Mouse (Mus musculus) Patski (cell line): ENCODE data around the gene Med18. TPM values are rescaled to one million over a fixed set of nuclear protein-coding genes. Genes with fewer than 3 reads are reported as not detected.

Source experiments
- ATAC-seq: fragments of 100-300 bp; one replicate; pipeline ENCODE4 v1.8.0; 2021
- CTCF ChIA-PET: fragments of 350-600 bp; sonication (Branson Sonifier 250); formaldehyde crosslinking; loops from one replicate; lab custom pipeline; 2022; ENCODE audit warnings: inconsistent platforms; lab: Charles Lee
- POLR2A ChIA-PET: fragments of 350-600 bp; sonication (Branson Sonifier 250); formaldehyde crosslinking; loops from one replicate; lab custom pipeline; 2022; ENCODE audit warnings: antibody characterized with exemption, inconsistent platforms; lab: Charles Lee
- DNase-seq: peaks from one replicate; pipeline ENCODE4 v3.0.0-alpha.2; 2011; ENCODE audit warnings: low read depth, low spot score
- H3K27me3 ChIP-seq: fragments of 371-371 bp; one replicate; pipeline ENCODE4 v1.5.1; 2021
- CTCF ChIP-seq: fragments of 100-300 bp; IDR thresholded peaks from one replicate; pipeline ENCODE4 v1.5.1; 2021
- in situ Hi-C: fragments of 300-500 bp; cut with MboI; formaldehyde crosslinking; loops from 3 replicates; pipeline ENCODE4 v1.11.1; 2018; ENCODE audit warnings: low pct_unique_long_range_greater_than_20kb, mixed read lengths
- polyA plus RNA-seq: library from polyadenylated mRNA; unstranded; gene quantifications from one replicate; pipeline ENCODE4 v1.2.3, GENCODE M21; 2021

Gene Med18
- polyA plus RNA-seq, 1 experiment from 2014 or later, result 6.3 TPM

DNA sequence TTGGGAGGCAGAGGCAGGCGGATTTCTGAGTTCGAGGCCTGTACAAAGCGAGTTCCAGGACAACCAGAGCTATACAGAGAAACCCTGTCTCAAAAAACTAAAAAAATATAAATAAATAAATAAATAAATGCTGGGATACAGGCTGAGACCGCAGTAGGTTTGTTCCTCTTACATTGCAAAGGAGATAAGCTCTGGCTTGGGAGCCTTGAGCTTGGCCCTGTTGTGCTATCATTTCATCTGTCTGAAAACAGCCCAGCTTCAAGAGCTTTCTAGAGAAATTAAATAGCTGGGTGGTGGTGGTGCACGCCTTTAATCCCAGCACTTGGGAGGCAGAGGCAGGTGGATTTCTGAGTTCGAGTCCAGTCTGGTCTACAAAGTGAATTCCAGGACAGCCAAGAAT, 37.9 kb upstream of the Med18 start:
- ChIA-PET POLR2A (no interaction called here), CTCF (no interaction called here)
- no peak for TF ChIP-seq CTCF
- ATAC-seq, result no peak
- in situ Hi-C loops, result no loop called here
- H3K27me3 ChIP-seq, result no peaks in the 10 kb centered on the region
- no peak for DNase-seq

DNA sequence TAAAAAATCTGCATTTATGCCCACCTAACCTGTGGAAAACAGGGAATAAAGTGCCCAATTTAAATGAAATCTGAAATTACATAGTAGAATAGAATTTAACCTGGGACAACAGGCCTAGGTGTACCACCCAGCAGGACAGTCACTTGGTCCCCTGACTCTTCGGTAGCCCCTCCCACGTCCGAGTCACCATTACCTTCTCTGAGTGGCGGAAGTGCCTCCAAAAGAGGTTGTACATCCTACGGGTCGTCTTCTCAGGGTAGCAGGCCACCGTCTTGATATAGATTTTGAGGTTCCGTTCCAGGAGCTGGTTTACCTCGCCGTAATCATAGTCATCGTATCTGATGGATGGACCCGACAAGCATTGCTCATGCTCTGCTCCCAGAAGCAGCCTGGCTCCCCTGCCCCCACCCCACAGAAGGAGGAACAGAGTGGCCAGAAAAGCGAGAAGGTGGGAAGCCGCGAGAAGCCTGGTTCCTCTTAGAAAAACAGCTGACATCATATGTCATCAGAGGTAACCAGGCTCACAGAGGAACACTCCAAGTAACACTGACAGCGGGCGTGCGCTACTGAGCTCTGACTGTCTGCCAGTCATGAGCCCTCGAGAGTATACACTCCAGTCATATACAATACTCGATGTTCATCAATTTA, 30.7 kb upstream of the Med18 start:
- CTCF ChIA-PET, result no interaction called here
- TF ChIP-seq CTCF, result no peak
- POLR2A ChIA-PET, result interaction anchor here (0.5 kb wide), 1 partner anchor 11 kb away, joined by 3 read pairs; no protein-coding TSS in a partner anchor
- in situ Hi-C loops, result no loop called here
- no peak for ATAC-seq
- no peaks in the 10 kb centered on the region for H3K27me3 ChIP-seq
- no peak for DNase-seq

DNA sequence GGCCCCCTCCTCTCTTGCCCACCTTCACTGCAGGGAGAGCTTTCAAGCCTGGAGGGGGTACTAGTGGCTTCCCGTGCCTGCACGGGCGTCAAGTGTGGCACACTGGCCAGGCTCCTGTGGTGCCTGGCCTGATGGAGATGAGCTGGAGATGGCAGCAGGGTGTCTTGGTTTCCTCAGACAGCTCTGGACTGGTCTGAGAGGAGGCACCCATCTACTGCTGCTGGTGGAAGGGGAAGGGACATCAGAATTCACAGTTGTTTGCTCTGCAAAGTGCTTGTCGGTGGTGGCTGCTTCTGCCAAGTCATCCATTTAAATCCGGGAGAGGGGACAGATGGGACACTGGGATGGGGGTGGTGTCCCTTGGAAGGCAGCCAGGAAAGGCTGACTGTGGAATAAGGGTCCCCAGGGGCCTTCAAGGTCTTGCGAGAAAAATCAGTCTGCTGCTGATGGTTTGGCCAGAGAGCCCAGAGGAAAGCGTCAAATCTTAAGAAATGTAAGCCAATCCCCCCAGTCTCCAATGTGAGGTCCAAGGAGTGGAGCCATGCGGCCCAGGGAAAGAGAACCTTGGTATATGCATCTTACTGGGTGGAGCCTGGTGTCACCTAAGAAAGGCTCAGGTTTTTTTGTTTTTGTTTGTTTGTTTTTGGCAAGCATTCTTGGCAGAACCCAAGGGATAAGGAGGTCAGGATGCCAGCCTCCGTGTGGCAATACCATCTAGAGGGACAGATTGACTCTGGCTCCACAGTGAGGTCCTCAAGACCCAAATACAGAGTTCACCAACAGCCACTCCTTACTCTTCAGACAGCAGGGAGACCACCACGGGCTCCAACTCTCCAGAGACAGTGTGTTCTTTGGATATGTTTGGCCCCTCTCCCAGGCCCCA, 28.7 kb upstream of the Med18 start:
- ATAC-seq (no peak), DNase-seq (no peak)
- POLR2A ChIA-PET, result no interaction called here
- TF ChIP-seq CTCF, result no peak
- no peaks in the 10 kb centered on the region for H3K27me3 ChIP-seq
- in situ Hi-C loops, result no loop called here
- CTCF ChIA-PET, result no interaction called here

DNA sequence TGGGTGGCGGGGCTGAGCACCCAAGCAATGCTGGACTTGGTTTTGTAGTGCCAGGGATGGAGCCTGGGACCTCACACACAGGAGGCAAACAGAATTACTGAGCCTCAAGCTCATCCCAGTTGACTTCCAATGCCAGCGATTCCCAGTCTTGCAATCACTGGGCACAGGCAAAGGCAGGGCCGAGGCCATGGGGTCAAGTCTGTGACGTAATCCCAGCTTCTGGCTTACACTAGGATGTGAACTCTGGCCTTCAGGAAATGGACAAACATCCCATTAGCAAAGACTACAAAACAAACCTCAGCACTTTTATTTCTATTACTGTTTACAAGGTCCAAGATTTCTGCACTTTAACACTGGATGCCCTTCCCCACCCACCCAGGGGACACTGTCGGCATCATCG, 28.0 kb upstream of the Med18 start:
- no peak for ATAC-seq
- TF ChIP-seq CTCF, result no peak
- in situ Hi-C loops, result no loop called here
- CTCF ChIA-PET, result no interaction called here
- no peak for DNase-seq
- H3K27me3 ChIP-seq, result no peaks in the 10 kb centered on the region
- POLR2A ChIA-PET, result no interaction called here

DNA sequence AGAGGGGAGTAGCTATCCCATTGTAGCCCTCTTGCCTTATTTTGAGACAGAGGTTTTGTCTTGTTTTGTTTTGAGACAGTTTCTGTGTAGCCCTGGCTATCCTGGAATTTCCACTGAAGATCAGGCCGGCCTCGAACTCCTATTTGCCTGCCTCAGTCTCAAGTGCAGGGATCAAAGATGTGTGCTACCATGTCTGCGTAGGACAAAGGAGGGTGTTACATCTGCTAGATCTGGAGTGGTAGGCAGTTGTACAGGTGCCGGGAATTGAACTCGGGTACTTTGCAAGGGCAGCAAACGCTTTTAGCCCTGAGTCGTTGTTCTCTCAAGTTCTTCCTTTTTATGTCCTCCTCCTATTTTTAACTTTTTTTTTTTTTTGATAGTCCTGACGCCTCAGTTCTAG, 27.3 kb upstream of the Med18 start:
- no peak for TF ChIP-seq CTCF
- no peaks in the 10 kb centered on the region for H3K27me3 ChIP-seq
- DNase-seq, result no peak
- POLR2A ChIA-PET, result no interaction called here
- no peak for ATAC-seq
- in situ Hi-C loops, result no loop called here
- CTCF ChIA-PET, result no interaction called here

DNA sequence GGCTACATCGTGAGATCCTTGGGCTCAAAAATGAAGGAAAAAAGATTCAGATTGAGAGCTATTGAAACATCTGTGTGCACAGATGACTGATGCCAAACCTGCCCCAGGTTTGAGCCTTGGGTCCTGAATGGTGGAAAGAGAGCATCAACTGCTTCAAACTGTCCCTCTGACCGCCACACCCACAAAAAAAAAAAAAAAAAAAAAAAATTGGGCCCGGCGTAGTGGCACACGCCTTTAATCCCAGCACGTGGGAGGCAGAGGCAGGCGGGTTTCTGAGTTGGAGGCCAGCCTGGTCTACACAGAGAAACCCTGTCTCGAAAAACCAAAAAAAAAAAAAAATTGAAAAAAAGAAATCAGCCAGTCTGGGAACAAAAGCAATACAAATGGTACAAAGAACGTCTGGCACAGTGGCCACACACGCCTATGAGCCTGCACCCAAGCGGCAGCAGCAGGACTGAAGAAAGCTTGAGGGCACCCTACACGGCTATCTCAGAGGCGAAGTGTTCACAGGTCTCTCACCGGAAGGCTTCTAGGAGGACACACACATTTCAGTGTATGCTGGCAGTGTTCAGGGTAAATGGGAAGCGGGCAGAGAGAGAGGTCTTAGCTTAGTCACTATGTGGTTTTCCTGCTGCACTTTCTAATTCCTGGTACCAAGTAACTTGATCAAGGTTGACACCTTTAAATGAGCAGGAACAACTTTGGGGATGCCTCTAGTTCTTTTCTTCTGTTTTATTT, 26.7 kb upstream of the Med18 start:
- ChIA-PET CTCF (no interaction called here), POLR2A (no interaction called here)
- H3K27me3 ChIP-seq, result no peaks in the 10 kb centered on the region
- in situ Hi-C loops, result no loop called here
- ATAC-seq, result no peak
- no peak for DNase-seq
- TF ChIP-seq CTCF, result no peak

DNA sequence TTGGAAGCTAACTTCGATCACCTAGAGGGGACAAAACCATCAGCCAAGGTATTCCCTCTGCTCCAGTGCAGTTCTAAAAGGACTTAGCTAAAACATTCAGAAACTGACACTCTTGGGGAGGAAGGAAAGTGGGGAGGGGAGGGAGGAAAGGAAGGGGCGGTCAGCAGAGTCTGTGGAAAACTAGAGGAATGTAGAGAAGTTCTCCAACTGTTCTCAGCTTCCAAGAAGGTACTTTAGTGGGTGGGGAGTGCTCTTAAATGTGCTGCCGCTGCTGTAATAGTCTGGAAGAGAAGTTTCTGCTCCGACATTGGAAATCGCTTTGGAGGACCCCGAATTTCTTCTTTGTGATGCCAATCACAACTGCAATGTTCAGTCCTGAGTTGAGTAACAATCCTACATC, 25.3 kb upstream of the Med18 start:
- no peaks in the 10 kb centered on the region for H3K27me3 ChIP-seq
- no peak for TF ChIP-seq CTCF
- in situ Hi-C loops, result no loop called here
- ChIA-PET CTCF (no interaction called here), POLR2A (no interaction called here)
- ATAC-seq, result no peak
- DNase-seq, result no peak

DNA sequence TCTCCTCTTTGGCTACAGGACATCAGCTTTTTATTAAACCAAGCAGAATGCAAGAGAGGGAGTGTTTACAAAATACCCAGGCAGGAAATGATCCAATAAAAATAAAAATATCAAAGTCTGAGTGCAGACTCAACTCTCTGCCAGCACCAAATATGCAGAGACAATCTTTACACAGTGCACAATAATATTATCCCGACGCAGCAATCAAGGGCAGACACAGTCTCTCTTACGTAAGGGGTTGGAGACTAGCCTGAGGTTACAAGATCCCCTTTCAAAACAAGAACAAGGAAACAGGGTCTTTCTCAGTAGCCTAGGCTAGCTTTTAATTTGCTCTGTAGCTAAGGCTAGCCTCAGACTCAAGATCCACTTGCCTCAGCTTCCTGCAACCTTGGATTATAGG, 24.8 kb upstream of the Med18 start:
- in situ Hi-C loops, result no loop called here
- TF ChIP-seq CTCF, result no peak
- POLR2A ChIA-PET, result no interaction called here
- DNase-seq (no peak), ATAC-seq (no peak)
- CTCF ChIA-PET, result no interaction called here
- H3K27me3 ChIP-seq, result no peaks in the 10 kb centered on the region

DNA sequence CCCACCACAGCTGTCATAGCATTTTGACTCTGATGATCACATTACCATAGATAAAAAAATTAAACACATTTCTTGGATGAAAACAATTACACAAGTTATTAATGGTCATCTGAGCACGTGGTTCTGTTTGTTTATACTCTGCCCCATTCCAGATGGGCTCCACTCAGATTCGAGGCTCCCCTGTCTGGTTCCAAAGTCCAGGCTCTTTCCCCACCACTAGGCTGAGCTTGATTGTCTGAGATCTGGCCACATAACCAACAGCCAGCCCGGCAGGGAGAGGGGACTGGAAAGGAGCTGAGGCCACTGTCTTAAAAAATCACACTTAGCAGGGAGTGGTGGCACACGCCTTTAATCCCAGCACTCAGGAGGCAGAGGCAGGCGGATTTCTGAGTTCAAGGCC, 21.1 kb upstream of the Med18 start:
- in situ Hi-C loops, result no loop called here
- POLR2A ChIA-PET, result no interaction called here
- no peak for DNase-seq
- H3K27me3 ChIP-seq, result no peaks in the 10 kb centered on the region
- TF ChIP-seq CTCF, result no peak
- no peak for ATAC-seq
- CTCF ChIA-PET, result no interaction called here

DNA sequence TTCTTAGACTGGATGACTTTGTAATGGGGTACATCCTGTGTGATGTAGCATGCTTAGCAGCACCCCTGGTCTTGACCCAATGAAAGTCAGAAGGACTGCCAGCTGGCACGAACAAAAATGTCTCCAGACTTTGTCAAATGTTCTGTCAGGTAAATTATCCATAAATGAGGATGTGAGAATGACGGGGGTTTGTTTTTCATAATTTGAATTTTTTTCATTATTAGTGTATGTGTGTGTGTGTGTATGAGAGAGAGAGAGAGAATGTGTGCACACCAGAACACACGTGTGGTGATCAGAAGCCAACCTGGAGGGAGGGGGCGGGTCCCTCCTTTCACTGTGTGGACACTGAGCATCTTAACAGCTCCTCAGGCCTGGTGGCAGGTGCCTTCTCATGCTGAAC, 20.5 kb upstream of the Med18 start:
- ChIA-PET CTCF (no interaction called here), POLR2A (no interaction called here)
- in situ Hi-C loops, result no loop called here
- H3K27me3 ChIP-seq, result no peaks in the 10 kb centered on the region
- ATAC-seq, result no peak
- TF ChIP-seq CTCF, result no peak
- DNase-seq, result no peak
